Mouse (Mus musculus) lung, postnatal 0 days (tissue): Measurements from ENCODE around the gene Foxj1. TPM values are rescaled to one million over a fixed set of nuclear protein-coding genes. Genes with fewer than 3 reads are reported as not detected.
A peak's percentile ranks its signal among the peaks of the same experiment; 100 is the strongest.
"Not testable (repeated sequence)": the region's sequence is repeated elsewhere in the genome, so short reads cannot be mapped to it uniquely, and the experiment has no call there.

Experiments used
- ATAC-seq: fragments of 200-750 bp; cut with Nextera tagmentation; 2 replicates; pipeline ENCODE4 v1.8.0; 2017; ENCODE audit warnings: moderate library complexity
- DNase-seq: peaks from one replicate; pipeline ENCODE4 v3.0.0-alpha.2; 2016; ENCODE audit warnings: low spot score
- H3K27ac ChIP-seq: fragments of 300-500 bp; sonication (generic); 2 replicates; pipeline ENCODE4 v1.5.1; 2014; ENCODE audit warnings: antibody characterized with exemption, mild to moderate bottlenecking, low read length, mixed read lengths
- H3K27me3 ChIP-seq: fragments of 300-500 bp; sonication (generic); replicated peaks from 2 replicates; pipeline ENCODE4 v1.6.1; 2014; ENCODE audit warnings: low read length, mixed read lengths; ENCODE audit not compliant: insufficient read depth
- H3K36me3 ChIP-seq: fragments of 300-500 bp; sonication (generic); 2 replicates; pipeline ENCODE4 v1.6.1; 2014; ENCODE audit warnings: low read length, mixed read lengths; ENCODE audit not compliant: insufficient read depth
- H3K4me1 ChIP-seq: fragments of 300-500 bp; sonication (generic); 2 replicates; pipeline ENCODE4 v1.6.1; 2014; ENCODE audit warnings: antibody characterized with exemption, low read depth, low read length, mixed read lengths; ENCODE audit not compliant: insufficient read depth
- H3K4me2 ChIP-seq: fragments of 300-500 bp; sonication (generic); replicated peaks from 2 replicates; pipeline ENCODE4 v1.6.1; 2014; ENCODE audit warnings: low read depth, mild to moderate bottlenecking, low read length, moderate library complexity, mixed read lengths
- H3K4me3 ChIP-seq: fragments of 300-500 bp; sonication (generic); 2 replicates; pipeline ENCODE4 v1.5.1; 2014; ENCODE audit warnings: low read depth, low read length
- H3K9ac ChIP-seq: fragments of 300-500 bp; sonication (generic); replicated peaks from 2 replicates; pipeline ENCODE4 v1.6.1; 2014; ENCODE audit warnings: low read depth, mild to moderate bottlenecking
- H3K9me3 ChIP-seq: fragments of 300-500 bp; sonication (generic); 2 replicates; pipeline ENCODE4 v1.6.1; 2016; ENCODE audit warnings: low read length, mixed read lengths
- CTCF ChIP-seq: IDR thresholded peaks from 2 replicates; pipeline ENCODE4 v1.5.1; 2016; ENCODE audit warnings: antibody characterized with exemption, mild to moderate bottlenecking
- EP300 ChIP-seq: IDR thresholded peaks from 2 replicates; pipeline ENCODE4 v1.6.1; 2016; ENCODE audit warnings: antibody characterized with exemption, mild to moderate bottlenecking, control low read depth
- WGBS: fragments of 180-500 bp; shearing (Covaris S2); extraction: QIAGEN DNeasy Blood & Tissue Kit; methylation state at CpG from one replicate; pipeline ENCODE4 v1.1.7; 2014; 5-methylcytosine and 5-hydroxymethylcytosine counted together
- polyA plus RNA-seq: library from polyadenylated mRNA; unstranded; fragments of >200 nt; fragmentation: Nextera tagmentation; extraction: Ambion mirVana; gene quantifications from 2 replicates; pipeline ENCODE4 v1.2.1, GENCODE M21; 2015

Foxj1 gene
- 39.8 and 44.9 TPM in 2 replicates for polyA plus RNA-seq

- under 1% methylated on average over 56 of the region's 61 CpGs for WGBS
- H3K9me3 ChIP-seq, result no peaks in the 10 kb centered on the region
- H3K27ac ChIP-seq, result 0 out of 2 replicates have a peak within 1 kb of the TSS, but pooled peaks have one; percentile 14
- H3K4me2 ChIP-seq, result peak within 1 kb of the TSS; percentile 100
- H3K27me3 ChIP-seq, result peaks cover 12% of the 10 kb centered on the region
- ATAC-seq (peak; percentile 97), DNase-seq (peak; percentile 96)
- peaks cover 10% of the 10 kb centered on the region; the same call in 1 of the 2 replicates for H3K4me1 ChIP-seq
- H3K36me3 ChIP-seq, result no peaks in the 10 kb centered on the region
- H3K9ac ChIP-seq, result peak within 1 kb of the TSS; percentile 36; the same call in 1 of the 2 replicates
- H3K4me3 ChIP-seq, result peak within 1 kb of the TSS; percentile 66
- TF ChIP-seq EP300, result no peak
- TF ChIP-seq CTCF, result peak; percentile 71
These were observed at the start of gene Foxj1 for GRCm38 (mm10) chr11:116335244-116336036. TSS of gene Foxj1 (minus strand) at chr11:116335399.

DNA sequence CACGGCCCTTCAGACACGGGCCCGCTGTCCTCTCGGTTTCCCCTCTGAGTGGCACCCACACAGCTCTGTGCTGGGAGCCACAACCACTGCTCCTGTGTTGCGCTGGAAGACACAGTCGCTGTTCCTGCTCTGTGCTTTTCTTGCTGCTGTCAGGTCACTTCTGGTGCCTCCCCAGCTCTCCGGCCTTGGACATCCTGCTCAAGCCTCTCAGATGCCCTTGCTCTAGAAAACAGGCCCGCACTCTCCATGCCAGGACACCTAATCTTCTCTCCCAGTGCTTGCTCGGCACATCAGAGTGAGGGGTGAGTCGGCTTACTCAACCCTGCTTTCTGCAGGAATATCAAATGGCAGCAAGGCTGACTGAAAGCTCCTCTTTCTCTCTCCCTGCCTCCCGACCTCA is 49.0 kb upstream of the Foxj1 start:
- Histone ChIP-seq H3K4me2 (no peak overlapping the region), H3K27me3 (no peaks in the 10 kb centered on the region), H3K4me1 (no peaks in the 10 kb centered on the region), H3K9me3 (no peaks in the 10 kb centered on the region), H3K4me3 (no peak overlapping the region), H3K27ac (no peak overlapping the region), H3K9ac (no peak overlapping the region), H3K36me3 (no peaks in the 10 kb centered on the region)
- DNase-seq (no peak), ATAC-seq (no peak)
- WGBS, result 77% methylated on average over 11 of the region's 11 CpGs
- TF ChIP-seq EP300, result no peak
- TF ChIP-seq CTCF, result no peak

DNA sequence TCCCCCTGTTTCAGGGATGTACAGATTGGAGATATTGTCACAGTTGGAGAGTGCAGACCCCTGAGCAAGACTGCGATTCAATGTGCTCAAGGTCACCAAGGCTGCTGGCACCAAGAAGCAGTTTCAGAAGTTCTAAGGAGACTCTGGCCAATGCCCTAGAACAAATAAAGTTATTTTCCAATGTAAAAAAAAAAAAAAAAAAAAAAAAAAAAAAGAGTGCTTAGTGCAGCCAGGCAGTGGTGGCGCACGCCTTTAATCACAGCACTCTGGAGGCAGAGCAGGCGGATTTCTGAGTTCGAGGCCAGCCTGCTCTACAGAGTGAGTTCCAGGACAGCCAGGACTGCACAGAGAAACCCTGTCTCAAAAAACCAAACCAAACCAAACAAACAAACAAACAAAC is 47.9 kb upstream of the Foxj1 start:
- not testable (repeated sequence) for H3K9ac ChIP-seq, H3K36me3 ChIP-seq, H3K27me3 ChIP-seq, H3K9me3 ChIP-seq, ATAC-seq, DNase-seq, H3K4me2 ChIP-seq, H3K27ac ChIP-seq, H3K4me3 ChIP-seq, H3K4me1 ChIP-seq
- 90% methylated on average over 5 of the region's 5 CpGs for WGBS

DNA sequence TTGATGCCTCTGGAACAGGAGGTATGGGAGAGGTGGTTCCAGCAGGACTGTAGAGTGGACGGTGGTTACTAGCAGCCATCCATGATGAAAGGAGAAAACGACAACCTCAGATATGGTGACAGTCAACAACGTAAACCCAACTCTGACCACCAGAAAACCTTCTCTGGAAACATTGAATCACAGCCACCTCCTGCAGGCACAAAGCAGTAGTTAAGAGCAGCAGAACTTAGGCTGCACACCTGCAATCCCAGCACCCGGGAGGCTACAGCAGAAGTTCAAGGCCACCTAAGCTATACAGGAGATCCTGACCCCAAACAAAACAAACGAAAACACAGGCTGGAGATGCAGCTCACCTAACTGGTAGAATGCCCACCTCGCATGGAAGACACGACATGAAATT is 45.6 kb upstream of the Foxj1 start:
- Histone ChIP-seq H3K36me3 (no peaks in the 10 kb centered on the region), H3K27ac (no peak overlapping the region), H3K27me3 (no peaks in the 10 kb centered on the region), H3K9me3 (no peaks in the 10 kb centered on the region), H3K4me3 (no peak overlapping the region), H3K9ac (no peak overlapping the region), H3K4me2 (no peak overlapping the region), H3K4me1 (no peaks in the 10 kb centered on the region)
- no peak for ATAC-seq
- TF ChIP-seq CTCF (no peak), EP300 (no peak)
- no peak for DNase-seq
- WGBS, result 80% methylated on average over 7 of the region's 7 CpGs

- Histone ChIP-seq H3K27ac (no peak overlapping the region), H3K4me1 (no peaks in the 10 kb centered on the region), H3K9me3 (no peaks in the 10 kb centered on the region), H3K9ac (no peak overlapping the region), H3K27me3 (no peaks in the 10 kb centered on the region), H3K36me3 (no peaks in the 10 kb centered on the region), H3K4me3 (no peak overlapping the region), H3K4me2 (no peak overlapping the region)
- TF ChIP-seq CTCF (no peak), EP300 (no peak)
- DNase-seq, result no peak
- ATAC-seq, result no peak
- WGBS, result 75% methylated on average over 6 of the region's 6 CpGs
These were observed 44.3 kb upstream of the Foxj1 start for GRCm38 (mm10) chr11:116379530-116379929.

GRCm38 (mm10) chr11:116376945-116377661 is 41.9 kb upstream of the Foxj1 start:
- Histone ChIP-seq H3K9me3 (no peaks in the 10 kb centered on the region), H3K4me2 (no peak overlapping the region), H3K4me1 (no peaks in the 10 kb centered on the region), H3K27ac (no peak overlapping the region), H3K27me3 (no peaks in the 10 kb centered on the region), H3K4me3 (no peak overlapping the region), H3K36me3 (no peaks in the 10 kb centered on the region), H3K9ac (no peak overlapping the region)
- no peak for TF ChIP-seq EP300
- TF ChIP-seq CTCF, result no peak
- WGBS, result 34% methylated on average over 7 of the region's 7 CpGs
- DNase-seq, result peak; percentile 23
- no peak for ATAC-seq
